Comparison of ENCODE assay signal across 9 mouse cellular contexts in the genomic region with DNA sequence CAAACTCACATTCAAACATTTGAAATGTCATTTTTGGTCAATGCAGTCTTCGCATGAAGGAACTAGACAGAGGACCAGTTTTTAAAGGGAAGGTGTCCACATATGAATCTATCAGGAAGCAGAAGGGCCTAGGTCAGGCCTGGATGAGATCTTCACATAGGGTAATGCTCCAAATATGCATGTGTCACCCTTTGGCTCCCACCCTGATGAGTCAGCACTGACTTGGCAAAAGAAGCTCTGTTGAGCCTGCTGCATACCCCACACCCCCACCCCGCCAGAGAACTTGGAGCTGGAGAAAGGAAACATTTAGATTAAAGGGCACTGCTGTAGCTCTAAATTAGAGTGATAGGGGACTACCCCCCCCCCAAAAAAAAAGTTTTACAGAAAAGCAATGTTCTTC.
DNase-seq lines count a peak whose midpoint lies in the region; ATAC-seq lines count a peak whose summit lies in the region.
"Had no signal": no experiment of that assay in that cellular context is flagged by ENCODE, and none has a peak within 500 bp of the region (broad histone marks: within the 10 kb centered on the region; RNA-seq: fewer than 3 reads in every experiment).

No protein-coding gene starts in this region.

- H3K4me3 ChIP-seq in embryonic facial prominence, embryonic 12.5 days: no peak overlapping the region

- peaks cover 24% of the 10 kb centered on the region for H3K4me1 ChIP-seq in embryonic facial prominence, embryonic 12.5 days

- ATAC-seq in embryonic facial prominence, embryonic 12.5 days (ENCODE audit: insufficient number of reproducible peaks, insufficient read depth, low FRiP score, low TSS enrichment): no peak
- no peak for ATAC-seq in CD4-positive, CD25-positive, alpha-beta regulatory T cell, adult 4 months

- H3K4me2 ChIP-seq in embryonic facial prominence, embryonic 12.5 days (replicated peaks): no peak overlapping the region

- no peaks in the 10 kb centered on the region for H3K9me3 ChIP-seq in embryonic facial prominence, embryonic 12.5 days

- 67% methylated on average over 2 of the region's 2 CpGs for WGBS in embryonic facial prominence, embryonic 12.5 days

- H3K9ac ChIP-seq in embryonic facial prominence, embryonic 12.5 days: no peak overlapping the region

- peak; percentile 60 to 76 for DNase-seq in cerebellum, postnatal 25 days
- DNase-seq in cerebellum, adult 11-12 months: no peak
- DNase-seq in 3134 (ENCODE audit: extremely low read depth, insufficient read length, low spot score): peak; percentile 77
- DNase-seq in heart, postnatal 4 days: peak; percentile 80
- peak; percentile 34 for DNase-seq in ovary, postnatal 14 days (ENCODE audit: low spot score)
- no peak for DNase-seq in frontal cortex, postnatal 14 days (ENCODE audit: low spot score in 2 of 2)

- H3K27me3 ChIP-seq in embryonic facial prominence, embryonic 12.5 days: no peaks in the 10 kb centered on the region
- H3K27me3 ChIP-seq: CH12.LX had no signal

- peak overlapping the region; percentile 71 for H3K27ac ChIP-seq in embryonic facial prominence, embryonic 12.5 days

- H3K36me3 ChIP-seq in embryonic facial prominence, embryonic 12.5 days: no peaks in the 10 kb centered on the region

Comparison
In these comparisons a context has a peak if more than half of its experiments do, and no peak if none do; other contexts are left out.
1. DNase-seq: peak in cerebellum, postnatal 25 days (2 of 2), 3134 (single experiment), heart, postnatal 4 days (single experiment) and ovary, postnatal 14 days (single experiment); none in cerebellum, adult 11-12 months (single experiment) and frontal cortex, postnatal 14 days (0 of 2).